Mouse (Mus musculus) urinary bladder, postnatal 25 days (tissue): ENCODE measurements around the gene Gm595.

Source experiments
- DNase-seq: peaks from one replicate; pipeline ENCODE4 v3.0.0; 2022; ENCODE audit warnings: low spot score

Gene Gm595

DNA sequence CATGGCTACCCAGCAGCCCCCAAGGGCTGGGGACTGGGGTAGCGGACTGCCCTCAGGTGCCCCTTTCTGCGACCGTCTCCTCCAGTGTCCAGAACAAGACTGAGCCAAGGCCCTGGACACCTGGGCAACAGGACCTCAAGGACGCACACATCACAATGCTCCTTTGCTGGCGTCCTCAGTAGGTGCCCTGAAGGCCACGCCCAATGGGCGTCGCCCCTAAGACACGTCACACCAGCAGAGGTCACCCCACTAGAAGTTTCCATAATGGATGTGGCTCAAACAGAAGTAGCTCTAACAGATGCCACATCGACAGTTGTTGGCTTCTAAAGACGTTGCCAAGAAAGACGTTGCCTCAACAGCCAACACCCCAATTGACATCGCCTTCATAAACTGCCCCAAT, at the start of gene Gm595:
Gm595 (minus strand) TSS at position 101 of the 400 bp plus-strand sequence.
- DNase-seq: no peak

DNA sequence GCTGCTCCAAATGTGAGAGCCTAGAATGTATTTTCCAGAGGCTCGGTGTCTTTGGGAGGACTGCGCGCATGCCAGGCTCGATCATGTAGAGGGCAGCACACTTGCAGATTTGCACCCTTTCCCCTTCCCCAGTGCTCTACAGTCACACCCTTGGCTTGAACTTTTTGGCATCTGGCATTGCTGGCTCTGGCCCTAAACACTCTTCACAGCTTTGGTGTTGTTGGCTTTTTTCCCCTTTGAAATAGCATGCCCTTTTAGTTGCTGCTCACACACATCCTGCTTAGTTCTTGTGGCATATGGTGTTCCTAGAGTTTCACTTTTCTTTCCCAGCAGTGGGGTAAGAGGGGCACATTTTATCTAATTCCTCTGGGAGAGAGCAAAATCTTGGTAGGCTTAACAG, 30.9 kb upstream of the Gm595 start:
- no peak for DNase-seq

DNA sequence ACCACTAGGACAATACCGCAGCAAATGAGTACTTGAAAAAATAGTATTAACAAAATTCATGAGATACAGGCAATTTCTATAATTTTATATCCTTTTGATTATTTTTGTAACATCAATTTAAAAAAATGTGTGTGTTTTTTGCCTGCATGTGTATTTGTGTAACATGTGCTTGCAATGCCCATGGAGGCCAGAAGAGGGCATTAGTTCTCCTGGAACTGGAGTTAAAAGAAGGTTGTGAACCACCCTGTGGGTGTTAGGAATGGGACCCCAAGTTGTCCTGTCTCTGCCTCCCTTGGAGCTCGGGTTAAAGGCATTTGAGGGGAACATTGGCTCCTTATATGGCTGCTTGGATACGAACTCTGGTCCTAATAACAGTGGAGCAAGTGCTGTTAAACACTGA, 26.2 kb upstream of the Gm595 start:
- no peak for DNase-seq

DNA sequence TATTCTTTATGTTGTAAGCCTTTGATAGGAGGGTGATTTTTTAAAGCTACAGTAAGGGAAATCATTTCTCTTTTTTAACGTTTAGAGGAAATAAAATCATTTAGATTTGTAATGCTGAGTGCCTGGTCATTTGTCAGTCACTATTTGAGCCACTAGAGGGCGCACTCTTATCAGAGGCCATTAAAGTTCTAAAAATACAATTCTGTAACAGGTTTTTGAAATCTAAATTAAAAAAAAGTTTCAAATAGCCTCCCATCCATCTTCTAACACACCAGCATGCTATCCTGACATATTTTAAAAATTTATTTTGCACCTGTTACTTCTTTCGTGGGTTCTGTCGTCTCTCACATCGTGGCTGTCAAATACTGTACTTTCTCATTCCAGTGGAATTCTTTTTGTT, 22.0 kb upstream of the Gm595 start:
- DNase-seq: peak; percentile 20

DNA sequence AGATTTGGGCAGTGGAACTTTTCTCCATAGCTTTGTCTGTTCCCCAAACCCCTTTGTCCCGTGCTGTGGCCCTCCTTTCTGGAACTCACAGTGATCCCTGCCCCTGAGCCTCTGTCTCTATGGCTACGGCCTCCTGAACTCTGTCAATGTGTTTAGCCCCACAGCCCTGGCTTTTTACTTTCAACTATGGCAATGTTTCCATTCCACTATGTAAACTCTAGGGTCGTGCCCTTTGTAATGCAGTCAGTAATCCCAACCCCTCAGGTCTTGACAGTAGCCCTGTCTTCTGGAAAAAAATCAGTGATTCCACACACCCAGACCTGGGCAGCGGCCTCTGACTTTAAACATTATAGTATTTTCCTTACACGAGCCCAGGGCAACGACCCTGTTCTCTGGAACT, 19.3 kb upstream of the Gm595 start:
- DNase-seq: no peak

DNA sequence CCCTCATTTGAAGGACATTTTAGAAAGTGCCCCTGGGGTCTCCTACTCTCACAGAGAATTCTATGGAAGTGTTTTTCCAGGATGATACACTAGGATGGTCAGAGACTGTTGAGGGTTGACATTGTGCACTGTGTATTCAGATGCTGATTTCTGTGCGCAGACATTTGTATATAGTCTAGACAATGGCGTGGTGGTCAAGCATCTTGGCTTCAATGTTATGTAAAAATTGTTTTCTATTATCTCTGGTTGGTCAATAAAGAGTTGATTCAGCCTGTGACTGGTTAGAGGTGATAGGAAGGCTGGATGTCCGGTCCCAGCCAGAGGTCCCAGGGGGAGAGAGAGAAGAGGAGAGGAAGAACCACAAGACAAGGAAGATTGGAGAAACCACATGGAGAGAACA, 16.4 kb upstream of the Gm595 start:
- no peak for DNase-seq

DNA sequence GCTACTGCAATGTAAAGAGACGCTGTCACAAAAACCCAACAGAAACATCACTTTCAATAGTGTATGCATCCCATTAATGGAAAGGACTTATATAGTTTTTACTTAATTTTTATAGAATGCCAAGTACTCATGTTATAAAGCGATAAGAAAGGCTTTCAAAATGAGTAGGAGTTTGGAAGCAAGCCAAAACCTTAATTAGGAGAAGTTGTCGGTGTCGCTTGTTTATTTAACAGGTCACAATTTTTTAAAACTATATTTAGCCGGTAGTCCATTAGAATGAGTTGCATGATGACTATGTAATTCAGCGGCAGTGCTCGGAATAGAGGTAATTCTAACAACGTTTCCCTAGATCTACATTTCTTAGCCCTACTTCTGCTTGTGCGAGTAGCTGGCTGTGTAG, 12.7 kb upstream of the Gm595 start:
- DNase-seq: no peak

DNA sequence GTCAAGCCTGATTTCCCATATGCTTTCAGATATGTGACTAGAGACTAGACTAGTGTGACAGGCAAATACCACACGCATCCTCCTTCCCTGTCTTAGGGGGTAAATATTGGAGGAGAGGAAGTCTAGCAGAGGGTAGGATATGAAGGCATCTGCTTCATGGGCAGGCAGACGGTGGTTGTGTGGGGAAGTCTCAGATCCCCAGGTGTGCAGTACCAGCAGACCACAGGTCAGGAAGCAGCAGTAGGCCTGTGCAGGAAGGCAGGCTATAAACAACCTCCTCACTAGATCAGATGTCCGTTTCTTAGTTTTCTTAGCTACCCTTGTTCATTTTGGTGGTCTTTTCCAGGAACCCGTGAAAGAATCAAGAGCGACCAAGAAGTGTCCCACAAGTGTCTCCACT, 7.1 kb upstream of the Gm595 start:
- no peak for DNase-seq
